Mouse (Mus musculus) heart, embryonic 13.5 days (tissue): ENCODE results near the gene Cyp4a12a. TPM values are rescaled to one million over a fixed set of nuclear protein-coding genes. Genes with fewer than 3 reads are reported as not detected.
"Not testable (repeated sequence)": the region's sequence is repeated elsewhere in the genome, so short reads cannot be mapped to it uniquely, and the experiment has no call there.

Source experiments
- ATAC-seq: fragments of 200-750 bp; cut with Nextera tagmentation; 2 replicates; pipeline ENCODE4 v1.8.0; 2017; ENCODE audit warnings: moderate TSS enrichment; ENCODE audit not compliant: insufficient number of reproducible peaks, low FRiP score, low TSS enrichment; ENCODE audit errors: extremely low read depth
- H3K27ac ChIP-seq: fragments of 300-500 bp; sonication (generic); replicated peaks from 2 replicates; pipeline ENCODE4 v1.5.1; 2015; ENCODE audit warnings: moderate library complexity, mild to moderate bottlenecking, inconsistent platforms
- H3K27me3 ChIP-seq: fragments of 300-500 bp; sonication (generic); replicated peaks from 2 replicates; pipeline ENCODE4 v1.6.1; 2015; ENCODE audit warnings: mild to moderate bottlenecking, inconsistent platforms
- H3K36me3 ChIP-seq: fragments of 300-500 bp; sonication (generic); 2 replicates; pipeline ENCODE4 v1.6.1; 2015; ENCODE audit warnings: mild to moderate bottlenecking, inconsistent platforms
- H3K4me1 ChIP-seq: fragments of 300-500 bp; sonication (generic); 2 replicates; pipeline ENCODE4 v1.6.1; 2015; ENCODE audit warnings: inconsistent platforms
- H3K4me2 ChIP-seq: fragments of 300-500 bp; sonication (generic); 2 replicates; pipeline ENCODE4 v1.6.1; 2015; ENCODE audit warnings: inconsistent platforms, mild to moderate bottlenecking, moderate library complexity
- H3K4me3 ChIP-seq: fragments of 300-500 bp; sonication (generic); 2 replicates; pipeline ENCODE4 v1.5.1; 2015; ENCODE audit warnings: moderate library complexity, mild to moderate bottlenecking, inconsistent platforms
- H3K9ac ChIP-seq: fragments of 300-500 bp; sonication (generic); 2 replicates; pipeline ENCODE4 v1.6.1; 2015; ENCODE audit warnings: inconsistent platforms, mild to moderate bottlenecking, moderate library complexity
- H3K9me3 ChIP-seq: fragments of 300-500 bp; sonication (generic); 2 replicates; pipeline ENCODE4 v1.6.1; 2016; ENCODE audit warnings: inconsistent platforms
- WGBS: fragments of 180-500 bp; shearing (Covaris S2); methylation state at CpG from one replicate; pipeline ENCODE4 v1.1.7; 2015; ENCODE audit warnings: mixed read lengths; 5-methylcytosine and 5-hydroxymethylcytosine counted together
- polyA plus RNA-seq: library from polyadenylated mRNA; unstranded; fragments of >200 nt; fragmentation: Nextera tagmentation; extraction: Ambion mirVana; gene quantifications from 2 replicates; pipeline ENCODE4 v1.2.1, GENCODE M21; 2015

Gene Cyp4a12a
- not detected in 2 replicates for polyA plus RNA-seq

DNA sequence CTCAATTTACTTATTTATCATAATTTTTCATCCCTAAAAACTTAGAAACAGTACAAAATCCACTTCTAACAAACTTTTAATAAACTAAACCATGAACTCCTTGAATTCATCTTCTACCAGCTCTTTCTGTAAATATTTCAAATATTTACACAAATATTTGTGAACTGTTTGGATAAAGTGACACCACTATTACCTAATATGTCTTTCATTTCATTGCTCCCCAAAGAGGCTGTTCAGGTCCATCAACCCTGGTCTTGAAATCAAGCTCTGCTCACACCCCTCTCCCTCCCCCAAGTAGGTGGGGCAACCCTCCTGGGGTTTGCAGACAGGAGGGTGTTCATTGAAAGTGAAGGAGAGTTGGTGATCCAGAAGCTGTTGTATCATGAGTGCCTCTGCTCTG is at the start of gene Cyp4a12a:
Gene Cyp4a12a, plus strand, starts transcription at position 301 of the 400 bp plus-strand sequence.
- not testable (repeated sequence) for H3K4me2 ChIP-seq, H3K9ac ChIP-seq, ATAC-seq, H3K27me3 ChIP-seq, H3K4me3 ChIP-seq, H3K9me3 ChIP-seq, H3K4me1 ChIP-seq, H3K36me3 ChIP-seq, H3K27ac ChIP-seq

DNA sequence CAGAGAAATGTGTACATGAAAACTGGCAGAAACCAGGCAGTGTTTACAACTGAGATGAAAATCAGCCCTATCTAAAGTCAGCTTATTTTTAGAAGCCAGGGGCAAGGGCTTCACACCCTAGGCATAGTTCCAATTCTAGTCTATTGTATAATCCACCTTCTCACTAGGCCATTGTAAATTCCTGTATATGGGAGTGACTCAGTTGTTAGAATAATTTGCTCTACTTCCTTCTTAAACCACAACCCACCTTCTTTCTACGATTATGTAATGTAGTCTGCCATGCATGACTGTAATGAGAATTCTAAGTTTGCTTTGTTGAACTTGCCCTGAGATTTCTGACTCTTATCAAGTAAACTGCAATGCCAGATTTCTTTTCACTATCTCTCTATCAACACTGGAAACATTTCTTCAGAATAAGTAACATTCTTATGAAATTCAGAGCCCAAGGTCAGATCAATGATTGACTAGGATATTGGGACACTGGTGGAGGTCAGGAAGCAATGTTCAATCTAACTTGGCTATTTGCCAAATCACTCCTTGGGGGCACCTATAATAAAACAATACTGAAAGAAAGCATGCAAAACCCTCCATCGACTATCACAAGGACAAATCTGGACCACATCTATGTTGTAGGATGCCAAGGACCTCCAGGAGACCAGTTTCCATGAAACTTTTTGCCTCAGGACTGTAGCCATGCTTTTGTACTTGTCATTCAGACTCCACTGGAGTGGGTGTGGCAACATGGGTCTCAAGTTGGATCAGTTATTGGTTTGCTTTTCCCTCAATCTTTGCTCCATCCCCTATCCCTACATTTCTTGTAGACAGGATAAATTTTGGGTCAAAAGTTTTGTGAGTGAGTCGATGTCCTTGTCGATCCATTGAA is 33.9 kb upstream of the Cyp4a12a start:
- WGBS = 68% methylated on average over 3 of the region's 4 CpGs
- not testable (repeated sequence) for H3K9me3 ChIP-seq, H3K9ac ChIP-seq, H3K36me3 ChIP-seq, H3K4me2 ChIP-seq, H3K27ac ChIP-seq, H3K27me3 ChIP-seq, ATAC-seq, H3K4me3 ChIP-seq, H3K4me1 ChIP-seq

DNA sequence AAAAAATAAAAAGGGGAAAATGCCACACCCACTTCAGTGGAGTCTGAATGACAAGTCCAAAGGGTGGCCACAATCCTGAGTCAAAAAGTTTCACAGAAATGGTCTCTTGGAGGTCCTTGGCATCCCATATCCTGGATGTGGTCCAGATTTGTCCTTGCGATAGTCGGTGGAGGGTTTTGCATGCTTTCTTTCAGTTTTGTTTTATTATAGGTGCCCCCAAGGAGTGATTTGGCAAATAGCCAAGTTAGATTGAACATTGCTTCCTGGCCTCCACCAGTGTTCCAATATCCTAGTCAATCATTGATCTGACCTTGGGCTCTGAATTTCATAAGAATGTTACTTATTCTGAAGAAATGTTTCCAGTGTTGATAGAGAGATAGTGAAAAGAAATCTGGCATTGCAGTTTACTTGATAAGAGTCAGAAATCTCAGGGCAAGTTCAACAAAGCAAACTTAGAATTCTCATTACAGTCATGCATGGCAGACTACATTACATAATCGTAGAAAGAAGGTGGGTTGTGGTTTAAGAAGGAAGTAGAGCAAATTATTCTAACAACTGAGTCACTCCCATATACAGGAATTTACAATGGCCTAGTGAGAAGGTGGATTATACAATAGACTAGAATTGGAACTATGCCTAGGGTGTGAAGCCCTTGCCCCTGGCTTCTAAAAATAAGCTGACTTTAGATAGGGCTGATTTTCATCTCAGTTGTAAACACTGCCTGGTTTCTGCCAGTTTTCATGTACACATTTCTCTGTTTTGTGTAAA is 20.4 kb upstream of the Cyp4a12a start:
- not testable (repeated sequence) for H3K27me3 ChIP-seq, H3K4me1 ChIP-seq, H3K9ac ChIP-seq, H3K9me3 ChIP-seq, H3K4me3 ChIP-seq, H3K4me2 ChIP-seq, H3K27ac ChIP-seq, H3K36me3 ChIP-seq, ATAC-seq
- 87% methylated on average over 2 of the region's 3 CpGs for WGBS

DNA sequence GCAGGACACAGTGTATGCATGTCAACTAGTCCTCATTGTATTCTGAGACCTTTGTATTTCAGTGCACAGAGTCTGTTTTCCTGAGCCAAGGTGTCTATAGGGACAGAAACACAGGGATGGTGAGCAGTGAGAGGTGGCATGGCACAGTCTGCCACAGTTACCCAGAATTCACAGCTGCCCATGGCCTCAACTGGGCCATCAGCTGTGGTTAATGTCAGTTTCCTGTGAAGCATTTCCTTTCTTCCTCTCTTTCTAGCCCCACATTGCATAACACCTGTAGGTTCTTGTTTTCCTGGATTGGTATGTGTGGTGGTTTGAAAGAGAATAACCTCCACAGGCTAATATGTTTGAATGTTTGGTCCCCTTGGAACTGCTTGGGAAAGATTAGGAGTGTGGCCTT is 18.5 kb upstream of the Cyp4a12a start:
- no peak overlapping the region for H3K27ac ChIP-seq
- H3K4me1 ChIP-seq = 0 out of 2 replicates have a peak, but pooled peaks cover 4% of the 10 kb centered on the region
- ATAC-seq = no peak
- no peak overlapping the region for H3K9ac ChIP-seq
- no peaks in the 10 kb centered on the region for H3K27me3 ChIP-seq
- peak overlapping the region; percentile 70 for H3K4me2 ChIP-seq
- peak overlapping the region; percentile 48 for H3K4me3 ChIP-seq
- H3K9me3 ChIP-seq = no peaks in the 10 kb centered on the region
- H3K36me3 ChIP-seq = no peaks in the 10 kb centered on the region

DNA sequence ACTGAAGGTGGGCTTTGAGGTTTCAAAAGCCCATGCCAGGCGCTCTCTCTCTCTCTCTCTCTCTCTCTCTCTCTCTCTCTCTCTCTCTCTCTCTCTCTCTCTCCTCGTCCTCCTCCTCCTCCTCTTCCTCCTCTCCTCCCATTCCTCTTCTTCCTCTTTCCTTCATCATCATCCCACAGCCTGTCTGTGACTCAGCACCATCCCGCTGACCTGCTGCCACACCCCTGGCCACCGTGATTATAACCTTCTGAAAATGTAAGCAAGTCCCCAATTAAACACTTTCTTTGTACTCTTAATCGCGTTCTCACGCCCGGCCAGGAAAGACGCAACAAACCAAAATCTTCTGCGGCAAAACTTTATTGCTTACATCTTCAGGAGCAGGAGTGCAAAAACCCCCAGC is 18.1 kb upstream of the Cyp4a12a start:
- not testable (repeated sequence) for H3K9me3 ChIP-seq, H3K36me3 ChIP-seq, H3K27ac ChIP-seq, H3K27me3 ChIP-seq, ATAC-seq, H3K4me1 ChIP-seq
- H3K4me3 ChIP-seq = peak overlapping the region; percentile 48
- H3K9ac ChIP-seq = peak overlapping the region; percentile 37; the same call in 1 of the 2 replicates
- H3K4me2 ChIP-seq = peak overlapping the region; percentile 70
- WGBS = 14% methylated on average over 9 of the region's 10 CpGs

GRCm38 (mm10) chr4:115281231-115281767 is 17.5 kb upstream of the Cyp4a12a start:
- H3K9ac ChIP-seq = peak overlapping the region; percentile 37; the same call in 1 of the 2 replicates
- not testable (repeated sequence) for H3K4me1 ChIP-seq, H3K27ac ChIP-seq, H3K9me3 ChIP-seq, H3K27me3 ChIP-seq, H3K36me3 ChIP-seq, ATAC-seq
- WGBS = 9% methylated on average over 21 of the region's 23 CpGs
- peak overlapping the region; percentile 48 for H3K4me3 ChIP-seq
- H3K4me2 ChIP-seq = peak overlapping the region; percentile 70

- H3K9ac ChIP-seq, H3K4me2 ChIP-seq, H3K36me3 ChIP-seq, H3K27ac ChIP-seq, H3K4me3 ChIP-seq, H3K27me3 ChIP-seq, ATAC-seq, H3K4me1 ChIP-seq, H3K9me3 ChIP-seq: not testable (repeated sequence)
Observed at GRCm38 (mm10) chr4:115325722-115326121, 26.9 kb downstream of the Cyp4a12a start.

DNA sequence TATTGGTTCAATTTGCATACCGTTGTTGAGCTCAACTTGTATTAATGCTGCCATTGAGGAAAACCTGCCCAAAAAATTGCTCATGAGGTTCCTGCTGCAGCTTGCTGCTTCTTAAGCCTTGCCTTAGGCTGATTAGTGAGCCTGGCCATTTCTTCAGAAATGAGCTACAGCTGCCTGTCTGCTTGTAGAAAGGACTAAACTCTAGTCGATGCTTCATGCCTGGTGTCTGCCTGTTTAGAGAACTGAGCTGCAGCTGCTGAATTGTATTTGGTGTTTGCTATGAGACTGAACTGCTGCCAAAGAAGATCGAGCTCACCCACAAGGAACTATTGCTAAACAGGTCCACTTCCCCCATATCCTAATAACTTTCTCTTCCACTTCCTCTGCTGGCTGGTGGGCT is 66.8 kb downstream of the Cyp4a12a start:
- 66% methylated on average over 3 of the region's 3 CpGs for WGBS
- not testable (repeated sequence) for ATAC-seq

DNA sequence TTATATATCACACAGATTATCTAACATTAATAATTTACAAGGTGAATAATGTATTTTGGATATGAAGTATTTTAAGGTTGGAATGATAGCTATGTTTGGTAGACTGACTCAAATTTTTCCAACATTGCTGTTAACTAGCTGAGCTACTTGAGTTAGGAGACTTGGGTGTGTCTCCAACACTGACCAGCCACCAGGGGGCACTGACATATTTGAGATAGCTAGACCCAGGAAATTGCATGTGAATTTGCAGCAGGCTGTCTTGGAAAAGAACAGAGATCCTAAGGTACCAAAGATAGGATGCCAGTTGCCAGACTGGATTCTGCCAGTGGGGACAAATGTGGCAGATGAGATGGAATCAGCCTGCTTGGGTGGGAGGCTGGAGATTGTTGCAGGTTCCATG is 69.2 kb downstream of the Cyp4a12a start:
- H3K4me3 ChIP-seq, H3K9me3 ChIP-seq, ATAC-seq, H3K4me2 ChIP-seq, H3K27ac ChIP-seq, H3K4me1 ChIP-seq, H3K27me3 ChIP-seq, H3K36me3 ChIP-seq, H3K9ac ChIP-seq: not testable (repeated sequence)

More for the DNA sequence above, 66.8 kb downstream of the Cyp4a12a start:
- H3K4me2 ChIP-seq, H3K36me3 ChIP-seq, H3K27me3 ChIP-seq, H3K27ac ChIP-seq, H3K9me3 ChIP-seq, H3K4me3 ChIP-seq, H3K9ac ChIP-seq, H3K4me1 ChIP-seq: not testable (repeated sequence)
